Mouse (Mus musculus) erythroblast, embryonic 14.5 days (primary cell): Measurements from ENCODE around the gene Dnase1l3.

ENCODE experiments used
- GATA1 ChIP-seq: IDR thresholded peaks from 2 replicates; pipeline ENCODE4 v1.6.1; 2012; ENCODE audit warnings: low read length, inconsistent platforms, mixed read lengths
- TAL1 ChIP-seq: IDR thresholded peaks from 3 replicates; pipeline ENCODE4 v1.6.1; 2012; ENCODE audit warnings: low read length, inconsistent platforms, mixed read lengths

GRCm38 (mm10) chr14:8002432-8003092, 8.2 kb upstream of the Dnase1l3 start, which contains the start of gene Abhd6:
- no peak for TF ChIP-seq GATA1
- no peak for TF ChIP-seq TAL1
